Mouse (Mus musculus) CH12.LX (cell line): Measurements from ENCODE around the gene Efna1. TPM values are rescaled to one million over a fixed set of nuclear protein-coding genes. Genes with fewer than 3 reads are reported as not detected.

Source experiments
- DNase-seq: peaks from one replicate; pipeline ENCODE4 v3.0.0-alpha.2; 2013; ENCODE audit errors: extremely low read depth
- H3K27ac ChIP-seq: 2 replicates; pipeline ENCODE4 v1.5.1; 2012; ENCODE audit warnings: low read depth, mild to moderate bottlenecking, control low read depth, moderate library complexity; ENCODE audit not compliant: insufficient read depth
- H3K27me3 ChIP-seq: replicated peaks from 2 replicates; pipeline ENCODE3; 2012; ENCODE audit warnings: inconsistent platforms
- H3K36me3 ChIP-seq, 2 experiments: replicated peaks in 1 of 2; 2 replicates each; pipeline versions ENCODE3 to v1.6.1; 2012; ENCODE audit warnings: inconsistent platforms in 1 of 2, low read length in 1 of 2, mild to moderate bottlenecking in 1 of 2, mixed read lengths in 1 of 2, moderate library complexity in 1 of 2; ENCODE audit not compliant: control insufficient read depth in 1 of 2, insufficient read depth in 1 of 2
- H3K4me1 ChIP-seq, 2 experiments: 2 replicates each; pipeline ENCODE4 v1.6.1; 2012; ENCODE audit warnings: inconsistent platforms in 1 of 2, moderate library complexity in 1 of 2; ENCODE audit not compliant: insufficient read depth in 2 of 2, control insufficient read depth in 1 of 2
- H3K4me2 ChIP-seq: 2 replicates; pipeline ENCODE4 v1.6.1; 2012; ENCODE audit warnings: low read depth, mild to moderate bottlenecking, control low read depth; ENCODE audit not compliant: poor library complexity, insufficient read depth, severe bottlenecking
- H3K4me3 ChIP-seq, 3 experiments: fragments of 150-350 bp in 1 of 3; sonication (generic) in 1 of 3; replicated peaks in 1 of 3; 2 replicates each; pipeline versions ENCODE3 to v1.5.1; 2011 to 2012; ENCODE audit warnings: low read depth in 2 of 3, low read length in 2 of 3, mild to moderate bottlenecking in 2 of 3, moderate library complexity in 2 of 3, control low read depth in 1 of 3, improper control_type of control experiment in 1 of 3, inconsistent platforms in 1 of 3, mixed read lengths in 1 of 3; ENCODE audit not compliant: poor library complexity in 1 of 3
- H3K79me2 ChIP-seq: replicated peaks from 2 replicates; pipeline ENCODE4 v1.6.1; 2012; ENCODE audit warnings: mild to moderate bottlenecking, moderate library complexity; ENCODE audit not compliant: control insufficient read depth, poor library complexity, insufficient read depth, severe bottlenecking; ENCODE audit errors: extremely low read depth
- H3K9ac ChIP-seq: 2 replicates; pipeline ENCODE4 v1.6.1; 2012; ENCODE audit warnings: low read depth, mild to moderate bottlenecking, control low read depth, moderate library complexity; ENCODE audit not compliant: insufficient read depth
- H3K9me3 ChIP-seq: replicated peaks from 2 replicates; pipeline ENCODE3; 2012; ENCODE audit warnings: low read length, inconsistent platforms, mixed read lengths
- CTCF ChIP-seq, 2 experiments: IDR thresholded peaks in 1 of 2; conservative IDR thresholded peaks in 1 of 2; 2 replicates each; pipeline ENCODE4 v1.5.1; 2011 to 2012; ENCODE audit warnings: low read depth in 2 of 2, low read length in 2 of 2, improper control_type of control experiment in 1 of 2, inconsistent platforms in 1 of 2, mild to moderate bottlenecking in 1 of 2, moderate library complexity in 1 of 2
- ETS1 ChIP-seq: conservative IDR thresholded peaks from 2 replicates; pipeline ENCODE4 v1.6.1; 2012; ENCODE audit warnings: low read depth, mild to moderate bottlenecking, inconsistent platforms, low read length, improper control_type of control experiment, moderate library complexity
- HCFC1 ChIP-seq: IDR thresholded peaks from 2 replicates; pipeline ENCODE4 v1.6.1; 2012; ENCODE audit warnings: low read depth, mild to moderate bottlenecking, inconsistent platforms, low read length, improper control_type of control experiment
- IRF4 ChIP-seq: IDR thresholded peaks from 2 replicates; pipeline ENCODE4 v1.6.1; 2014; ENCODE audit warnings: low read depth, mild to moderate bottlenecking, inconsistent platforms, low read length, improper control_type of control experiment
- KAT2A ChIP-seq: IDR thresholded peaks from 2 replicates; pipeline ENCODE4 v1.6.1; 2012; ENCODE audit warnings: low read length, improper control_type of control experiment, inconsistent platforms; ENCODE audit not compliant: insufficient replicate concordance
- MAFK ChIP-seq: IDR thresholded peaks from 2 replicates; pipeline ENCODE4 v1.6.1; 2011; ENCODE audit warnings: low read length, improper control_type of control experiment; ENCODE audit not compliant: insufficient replicate concordance
- MAX ChIP-seq: IDR thresholded peaks from 2 replicates; pipeline ENCODE4 v1.6.1; 2011; ENCODE audit warnings: low read length, improper control_type of control experiment
- MAZ ChIP-seq: IDR thresholded peaks from 2 replicates; pipeline ENCODE4 v1.6.1; 2012; ENCODE audit warnings: low read depth, mild to moderate bottlenecking, inconsistent platforms, low read length, improper control_type of control experiment, moderate library complexity
- MEF2A ChIP-seq: IDR thresholded peaks from 2 replicates; pipeline ENCODE4 v1.6.1; 2014; ENCODE audit warnings: low read depth, mild to moderate bottlenecking, inconsistent platforms, low read length, improper control_type of control experiment, borderline replicate concordance
- MXI1 ChIP-seq: IDR thresholded peaks from 2 replicates; pipeline ENCODE4 v1.6.1; 2011; ENCODE audit warnings: mild to moderate bottlenecking, low read depth, low read length, improper control_type of control experiment
- NELFE ChIP-seq: IDR thresholded peaks from 2 replicates; pipeline ENCODE4 v1.6.1; 2011; ENCODE audit warnings: low read depth, low read length, improper control_type of control experiment
- NRF1 ChIP-seq: IDR thresholded peaks from 2 replicates; pipeline ENCODE4 v1.6.1; 2014; ENCODE audit warnings: low read depth, mild to moderate bottlenecking, inconsistent platforms, low read length, improper control_type of control experiment, moderate library complexity
- UBTF ChIP-seq: IDR thresholded peaks from 2 replicates; pipeline ENCODE4 v1.6.1; 2012; ENCODE audit warnings: low read depth, mild to moderate bottlenecking, inconsistent platforms, low read length, improper control_type of control experiment, moderate library complexity
- USF1 ChIP-seq: IDR thresholded peaks from 2 replicates; pipeline ENCODE4 v1.6.1; 2014; ENCODE audit warnings: low read depth, mild to moderate bottlenecking, inconsistent platforms, low read length, improper control_type of control experiment
- ZKSCAN1 ChIP-seq: IDR thresholded peaks from 2 replicates; pipeline ENCODE4 v1.6.1; 2012; ENCODE audit warnings: low read depth, inconsistent platforms, low read length, improper control_type of control experiment, borderline replicate concordance
- ZMIZ1 ChIP-seq: IDR thresholded peaks from 2 replicates; pipeline ENCODE4 v1.6.1; 2012; ENCODE audit warnings: low read depth, mild to moderate bottlenecking, inconsistent platforms, low read length, improper control_type of control experiment
- dilution Hi-C: fragments of 300-500 bp; cut with MboI; formaldehyde crosslinking; loops from 2 replicates; pipeline ENCODE4 v1.14.3; 2020; ENCODE audit warnings: low sequenced_read_pairs; ENCODE audit not compliant: extremely low pct_unique_long_range_greater_than_20kb, extremely low pct_ligation_motif_present
- in situ Hi-C: fragments of 300-500 bp; cut with MboI; formaldehyde crosslinking; loops from 3 replicates; pipeline ENCODE4 v1.14.3; 2019; ENCODE audit warnings: low sequenced_read_pairs, low pct_ligation_motif_present, low pct_unique_long_range_greater_than_20kb, mixed read lengths
- polyA plus RNA-seq: library from polyadenylated mRNA; unstranded; fragments of >175 nt; gene quantifications from 2 replicates; pipeline ENCODE4 v1.2.1, GENCODE M21; 2012; ENCODE audit warnings: low read depth; ENCODE audit not compliant: insufficient read length
- total RNA-seq, 2 experiments: library from RNA; depleted of rRNA; stranded (reverse); fragments of 300-350 nt in 1 of 2; fragments of >200 nt in 1 of 2; gene quantifications; 2 replicates each; pipeline ENCODE4 v1.2.3; 2012 to 2014

Gene Efna1
- total and polyA plus RNA-seq, 3 experiments, result 0.70 to 0.93 (median 0.71) TPM

DNA sequence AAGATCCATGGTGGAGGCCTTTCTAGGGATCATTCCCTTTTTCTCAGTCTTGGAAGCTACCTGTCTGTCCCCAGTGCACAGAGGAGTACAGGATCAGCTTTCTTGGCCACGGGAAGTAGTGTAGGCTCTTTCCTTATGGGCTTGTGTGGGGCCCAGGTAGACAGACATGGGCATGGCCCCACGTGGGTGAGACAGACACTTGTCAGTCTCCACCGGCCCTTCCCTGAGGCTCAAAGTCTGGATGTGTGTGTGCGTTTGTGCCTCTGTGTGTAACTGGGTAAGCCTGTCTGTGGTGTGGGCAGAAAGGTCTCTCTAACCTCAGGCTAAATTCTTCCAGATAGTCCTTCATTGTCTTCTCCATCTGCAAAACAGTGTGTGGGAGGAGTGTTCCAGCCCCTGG lies 24.2 kb upstream of the Efna1 start:
- TF ChIP-seq MAX (no peak), MAFK (no peak), KAT2A (no peak), NELFE (no peak), ZMIZ1 (no peak)
- no peak overlapping the region for H3K4me2 ChIP-seq
- no peak overlapping the region for H3K9ac ChIP-seq
- no peaks in the 10 kb centered on the region for H3K9me3 ChIP-seq
- no peaks in the 10 kb centered on the region for H3K79me2 ChIP-seq
- no peak for DNase-seq
- no peaks in the 10 kb centered on the region for H3K36me3 ChIP-seq
- H3K4me1 ChIP-seq, result no peaks in the 10 kb centered on the region
- in situ Hi-C loops (no loop called here), dilution Hi-C loops (no loop called here)
- H3K27ac ChIP-seq, result no peak overlapping the region
- H3K27me3 ChIP-seq, result peaks cover 2% of the 10 kb centered on the region
- H3K4me3 ChIP-seq, result no peak overlapping the region

DNA sequence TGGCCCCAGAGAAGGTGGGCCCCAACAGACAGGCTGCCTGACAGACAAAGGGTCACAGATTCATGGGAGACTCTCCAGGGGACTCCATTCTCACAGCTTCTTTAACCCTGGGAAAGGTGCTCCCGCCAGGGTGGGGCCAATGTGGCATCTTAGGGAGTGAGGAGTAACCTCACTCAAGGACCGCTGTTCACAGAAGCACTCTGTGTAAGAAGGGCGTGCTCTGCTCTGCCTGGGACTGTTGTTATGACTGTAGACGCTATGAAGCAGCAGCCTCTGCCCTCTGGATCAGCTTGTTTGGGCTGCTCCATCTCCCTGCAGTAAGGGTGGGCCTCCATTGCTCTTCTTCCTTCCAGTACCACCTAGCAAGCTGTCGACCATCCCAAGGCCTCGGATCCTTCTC lies 23.5 kb upstream of the Efna1 start:
- H3K27me3 ChIP-seq, result peaks cover 2% of the 10 kb centered on the region
- dilution Hi-C loops (no loop called here), in situ Hi-C loops (no loop called here)
- H3K9me3 ChIP-seq, result no peaks in the 10 kb centered on the region
- no peak overlapping the region for H3K4me3 ChIP-seq
- no peaks in the 10 kb centered on the region for H3K4me1 ChIP-seq
- no peak overlapping the region for H3K4me2 ChIP-seq
- TF ChIP-seq ETS1 (no peak), MXI1 (no peak), ZKSCAN1 (no peak), IRF4 (no peak), UBTF (no peak), NRF1 (no peak), CTCF (conservative IDR thresholded peaks at IDR 0.05 in 1 of 2, IDR thresholded peaks at IDR 0.05 in 1 of 2; ENCODE audit: low read depth in 2 of 2, low read length in 2 of 2) (no peak), ZMIZ1 (no peak), MAZ (no peak), HCFC1 (no peak), MEF2A (no peak), USF1 (no peak)
- TF ChIP-seq, all 38 proteins: peak for 0
- DNase-seq, result no peak
- Histone ChIP-seq H3K27ac (no peak overlapping the region), H3K9ac (no peak overlapping the region), H3K36me3 (no peaks in the 10 kb centered on the region), H3K79me2 (no peaks in the 10 kb centered on the region)
